Mouse (Mus musculus): Measurements from ENCODE around the gene Ripply3. TPM values are rescaled to one million over a fixed set of nuclear protein-coding genes. Genes with fewer than 3 reads are reported as not detected.

The Ripply3 gene
- polyA plus RNA-seq (2016; fragmentation: Nextera tagmentation; extraction: Ambion mirVana): 4.3 and 8.1 TPM in 2 replicates

DNA sequence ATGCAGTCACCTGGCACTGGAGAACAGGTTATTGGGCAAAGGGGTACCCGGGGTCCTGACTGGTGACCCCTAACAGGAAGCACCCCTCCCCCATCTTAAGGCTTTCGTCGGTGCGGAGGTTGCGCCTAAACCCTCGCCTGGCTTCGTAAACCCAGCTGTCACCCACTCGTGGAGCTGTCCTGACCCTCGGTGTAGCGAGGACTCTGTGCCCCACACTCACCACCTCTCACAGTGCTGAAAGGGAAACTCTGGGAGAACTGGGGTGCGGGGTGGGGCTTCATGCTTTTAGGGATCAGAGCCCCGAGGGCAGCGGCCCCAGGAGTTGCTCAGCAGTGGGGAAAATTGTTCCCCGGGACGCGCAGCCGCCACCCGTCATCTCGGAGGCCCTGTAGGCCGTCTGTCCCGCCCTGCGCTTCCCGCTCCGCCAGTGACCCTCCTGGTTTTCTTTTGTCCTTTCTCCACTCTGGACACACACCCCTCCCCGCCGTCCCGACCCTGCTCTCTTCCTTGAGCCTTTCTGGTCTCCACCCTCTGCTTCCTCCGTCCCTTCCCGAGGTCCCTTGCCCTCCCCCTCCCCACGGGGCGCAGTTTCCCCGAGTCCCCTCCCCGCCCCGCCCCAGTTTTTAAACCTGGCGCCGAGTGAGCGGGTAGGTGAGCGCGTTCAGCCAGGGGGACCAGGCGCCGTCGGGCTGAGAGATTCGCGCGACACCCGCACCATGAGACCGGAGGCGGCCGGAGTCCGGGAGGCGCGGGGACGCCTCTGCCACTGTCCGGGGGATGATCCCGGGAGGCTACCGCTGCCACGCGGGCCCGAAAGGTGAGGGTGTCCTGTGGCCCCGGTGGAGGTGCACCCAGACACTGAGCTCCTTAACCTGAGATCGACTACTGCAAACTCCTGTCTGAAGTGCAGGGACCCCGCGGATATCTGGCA, at the start of gene Ripply3:
TSS of gene Ripply3 (plus strand) at position 640 of the 931 bp plus-strand sequence.
- H3K27ac ChIP-seq: peak within 1 kb of the TSS; percentile 88
- H3K36me3 ChIP-seq: no peaks in the 10 kb centered on the region
- no peak for DNase-seq (ENCODE audit: low spot score)
- peaks cover 22% of the 10 kb centered on the region for H3K4me1 ChIP-seq
- peak within 1 kb of the TSS; percentile 78 for H3K4me3 ChIP-seq
- H3K27me3 ChIP-seq (ENCODE audit: insufficient read depth, poor library complexity, severe bottlenecking): peaks cover 47% of the 10 kb centered on the region
- no peaks in the 10 kb centered on the region for H3K9me3 ChIP-seq
- under 1% methylated on average over 62 of the region's 63 CpGs for WGBS

GRCm38 (mm10) chr16:94283972-94284371, 44.2 kb upstream of the Ripply3 start:
- Histone ChIP-seq H3K27ac (no peak overlapping the region), H3K27me3 (ENCODE audit: insufficient read depth, poor library complexity, severe bottlenecking) (no peaks in the 10 kb centered on the region), H3K36me3 (peaks cover 16% of the 10 kb centered on the region), H3K9me3 (no peaks in the 10 kb centered on the region), H3K4me1 (no peaks in the 10 kb centered on the region), H3K4me3 (no peak overlapping the region)
- DNase-seq (ENCODE audit: low spot score): no peak
- WGBS: 87% methylated on average over 3 of the region's 3 CpGs

- WGBS: 74% methylated on average over 9 of the region's 9 CpGs
- no peak for DNase-seq (ENCODE audit: low spot score)
- H3K36me3 ChIP-seq: 0 out of 2 replicates have a peak, but pooled peaks cover 6% of the 10 kb centered on the region
- no peaks in the 10 kb centered on the region for H3K9me3 ChIP-seq
- H3K27ac ChIP-seq: no peak overlapping the region
- peaks cover 13% of the 10 kb centered on the region; the same call in 1 of the 2 replicates for H3K4me1 ChIP-seq
- no peak overlapping the region for H3K4me3 ChIP-seq
- H3K27me3 ChIP-seq (ENCODE audit: insufficient read depth, poor library complexity, severe bottlenecking): no peaks in the 10 kb centered on the region
Measured at GRCm38 (mm10) chr16:94287826-94288225, 40.4 kb upstream of the Ripply3 start.

- Histone ChIP-seq H3K9me3 (no peaks in the 10 kb centered on the region), H3K36me3 (0 out of 2 replicates have a peak, but pooled peaks cover 5% of the 10 kb centered on the region), H3K4me3 (peak overlapping the region; percentile 98), H3K4me1 (peaks cover 13% of the 10 kb centered on the region; the same call in 1 of the 2 replicates), H3K27me3 (ENCODE audit: insufficient read depth, poor library complexity, severe bottlenecking) (no peaks in the 10 kb centered on the region), H3K27ac (peak overlapping the region; percentile 94)
- WGBS: 15% methylated on average over 39 of the region's 39 CpGs
- DNase-seq (ENCODE audit: low spot score): no peak
Measured at GRCm38 (mm10) chr16:94289138-94290072, 38.8 kb upstream of the Ripply3 start.

GRCm38 (mm10) chr16:94290073-94290999, 37.9 kb upstream of the Ripply3 start:
- Histone ChIP-seq H3K4me3 (peak overlapping the region; percentile 98), H3K9me3 (no peaks in the 10 kb centered on the region), H3K27me3 (ENCODE audit: insufficient read depth, poor library complexity, severe bottlenecking) (no peaks in the 10 kb centered on the region), H3K27ac (peak overlapping the region; percentile 94), H3K4me1 (peaks cover 13% of the 10 kb centered on the region; the same call in 1 of the 2 replicates), H3K36me3 (no peaks in the 10 kb centered on the region)
- DNase-seq (ENCODE audit: low spot score): peak; percentile 84
- 5% methylated on average over 52 of the region's 52 CpGs for WGBS

DNA sequence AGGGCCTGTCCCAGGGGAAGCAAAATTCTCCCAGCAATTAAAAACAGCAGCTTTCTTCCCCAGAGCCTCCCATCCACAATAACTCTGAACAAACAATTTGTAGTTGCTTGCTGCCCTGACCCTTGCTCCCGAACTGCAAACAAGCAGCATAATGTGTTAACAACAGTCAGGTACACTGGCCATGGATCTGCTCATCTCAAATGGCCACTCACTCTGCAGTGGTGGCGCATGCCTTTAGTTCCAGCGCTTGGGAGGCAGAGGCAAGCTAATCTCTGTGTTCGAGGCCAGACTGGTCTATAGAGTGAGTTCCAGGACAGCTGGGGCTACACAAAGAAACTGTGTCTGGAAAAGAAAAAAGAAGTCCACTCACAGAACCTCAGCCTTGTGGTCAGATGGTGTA, 37.1 kb upstream of the Ripply3 start:
- Histone ChIP-seq H3K27me3 (ENCODE audit: insufficient read depth, poor library complexity, severe bottlenecking) (no peaks in the 10 kb centered on the region), H3K27ac (no peak overlapping the region), H3K4me3 (no peak overlapping the region), H3K9me3 (no peaks in the 10 kb centered on the region), H3K4me1 (peaks cover 13% of the 10 kb centered on the region; the same call in 1 of the 2 replicates), H3K36me3 (no peaks in the 10 kb centered on the region)
- 76% methylated on average over 4 of the region's 4 CpGs for WGBS
- DNase-seq (ENCODE audit: low spot score): no peak

GRCm38 (mm10) chr16:94298081-94298480, 30.1 kb upstream of the Ripply3 start:
- Histone ChIP-seq H3K4me1 (peaks cover 15% of the 10 kb centered on the region), H3K4me3 (no peak overlapping the region), H3K27me3 (ENCODE audit: insufficient read depth, poor library complexity, severe bottlenecking) (peaks cover 11% of the 10 kb centered on the region), H3K27ac (no peak overlapping the region), H3K36me3 (no peaks in the 10 kb centered on the region), H3K9me3 (no peaks in the 10 kb centered on the region)
- WGBS: 84% methylated on average over 5 of the region's 5 CpGs
- no peak for DNase-seq (ENCODE audit: low spot score)

DNA sequence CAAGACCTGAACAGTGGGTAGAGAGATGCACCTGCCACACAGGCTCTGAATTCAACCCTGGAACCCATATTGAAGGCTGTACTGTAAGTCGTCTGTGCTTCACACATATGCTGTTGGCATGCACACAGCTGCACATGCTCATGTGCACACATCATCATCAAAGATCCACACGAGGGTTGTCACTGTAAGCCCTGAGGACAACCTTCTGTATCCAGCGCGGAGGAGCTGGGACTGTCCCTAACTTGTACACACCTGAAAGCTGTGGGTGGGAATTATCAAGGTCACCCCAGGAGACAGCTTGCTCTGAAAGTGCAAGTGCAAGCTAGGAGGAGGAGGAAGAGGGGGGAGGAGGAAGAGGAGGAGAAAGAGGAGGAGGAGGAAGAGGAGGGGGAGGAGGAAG, 29.0 kb upstream of the Ripply3 start:
- DNase-seq (ENCODE audit: low spot score): no peak
- Histone ChIP-seq H3K4me3 (no peak overlapping the region), H3K27me3 (ENCODE audit: insufficient read depth, poor library complexity, severe bottlenecking) (peaks cover 12% of the 10 kb centered on the region), H3K9me3 (no peaks in the 10 kb centered on the region), H3K27ac (no peak overlapping the region), H3K4me1 (peaks cover 21% of the 10 kb centered on the region), H3K36me3 (no peaks in the 10 kb centered on the region)
- WGBS: 59% methylated on average over 4 of the region's 4 CpGs

- H3K36me3 ChIP-seq: 0 out of 2 replicates have a peak, but pooled peaks cover 8% of the 10 kb centered on the region
- no peak for DNase-seq (ENCODE audit: low spot score)
- H3K4me3 ChIP-seq: no peak overlapping the region
- H3K27ac ChIP-seq: no peak overlapping the region
- 86% methylated on average over 4 of the region's 4 CpGs for WGBS
- peaks cover 21% of the 10 kb centered on the region for H3K4me1 ChIP-seq
- peaks cover 12% of the 10 kb centered on the region for H3K27me3 ChIP-seq (ENCODE audit: insufficient read depth, poor library complexity, severe bottlenecking)
- H3K9me3 ChIP-seq: peaks cover 3% of the 10 kb centered on the region; the same call in 1 of the 2 replicates
Measured at GRCm38 (mm10) chr16:94301194-94301593, 27.0 kb upstream of the Ripply3 start.

DNA sequence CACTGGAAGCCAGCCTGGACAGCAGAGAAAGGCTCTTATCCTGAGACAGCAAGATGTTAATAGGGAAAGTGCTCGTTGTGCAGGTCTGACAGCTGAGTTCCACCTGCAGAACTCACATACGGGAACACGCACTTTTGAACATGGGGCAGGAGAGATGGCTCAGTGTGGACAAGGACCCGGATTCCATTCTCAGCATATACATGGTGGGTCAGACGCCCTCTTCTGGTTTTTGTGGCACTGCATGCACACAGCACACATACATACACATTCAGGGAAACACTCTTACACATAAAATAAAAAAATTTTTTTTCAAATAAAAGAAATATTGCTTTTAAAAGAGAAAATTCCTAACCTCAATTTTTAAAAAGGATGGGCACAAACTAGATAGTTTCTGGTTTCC, 26.5 kb upstream of the Ripply3 start:
- 79% methylated on average over 5 of the region's 5 CpGs for WGBS
- Histone ChIP-seq H3K36me3 (0 out of 2 replicates have a peak, but pooled peaks cover 10% of the 10 kb centered on the region), H3K27ac (peak overlapping the region; percentile 92), H3K27me3 (ENCODE audit: insufficient read depth, poor library complexity, severe bottlenecking) (peaks cover 12% of the 10 kb centered on the region), H3K4me3 (peak overlapping the region; percentile 56), H3K9me3 (peaks cover 3% of the 10 kb centered on the region; the same call in 1 of the 2 replicates), H3K4me1 (peaks cover 21% of the 10 kb centered on the region)
- DNase-seq (ENCODE audit: low spot score): no peak

DNA sequence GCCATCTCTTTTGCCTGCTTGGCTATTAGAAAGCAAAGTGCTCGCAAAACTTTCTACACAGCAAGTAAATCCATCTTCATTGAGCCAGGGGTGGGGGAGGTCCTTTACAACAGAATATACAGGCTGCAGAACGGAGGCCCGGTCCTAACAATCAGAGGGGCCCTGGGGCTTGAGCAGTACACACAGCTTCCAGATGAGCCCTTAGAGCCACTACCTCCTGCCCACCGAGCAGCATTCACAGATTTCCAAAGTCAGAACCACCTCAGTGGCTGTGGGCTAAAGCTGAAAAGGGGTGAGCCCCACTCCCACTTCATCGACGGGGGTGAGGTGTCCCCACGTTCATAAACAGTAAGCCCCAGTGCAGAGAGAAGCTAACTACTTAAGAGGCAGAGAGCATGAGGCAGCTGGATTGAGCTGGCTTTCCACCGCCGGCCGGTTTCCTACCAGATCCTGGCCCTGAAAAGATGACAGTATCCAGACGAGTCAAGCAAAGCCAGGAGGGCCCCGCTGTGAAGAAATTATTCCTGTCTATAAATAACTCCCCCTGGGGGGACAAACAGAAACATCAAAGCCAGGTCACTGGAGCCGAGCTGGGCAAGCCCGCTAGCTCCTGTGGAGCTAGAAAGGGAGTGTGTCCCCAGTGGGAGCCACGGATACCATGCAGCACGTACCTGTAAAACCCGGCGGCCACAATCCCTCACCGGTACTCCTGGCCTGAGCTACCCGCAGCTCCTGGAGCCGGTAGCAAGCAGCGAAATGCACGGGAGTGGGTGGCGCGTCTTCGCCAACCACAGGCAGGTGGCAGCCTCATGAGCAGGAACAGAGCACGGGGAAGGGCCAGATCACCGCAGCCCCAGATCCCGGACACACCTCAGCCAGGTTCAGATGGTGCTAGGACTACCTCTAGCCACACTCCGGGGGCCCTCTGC, 25.7 kb upstream of the Ripply3 start:
- H3K27me3 ChIP-seq (ENCODE audit: insufficient read depth, poor library complexity, severe bottlenecking): peaks cover 12% of the 10 kb centered on the region
- 0 out of 2 replicates have a peak, but pooled peaks cover 10% of the 10 kb centered on the region for H3K36me3 ChIP-seq
- H3K4me1 ChIP-seq: peaks cover 21% of the 10 kb centered on the region
- H3K9me3 ChIP-seq: peaks cover 3% of the 10 kb centered on the region; the same call in 1 of the 2 replicates
- WGBS: 8% methylated on average over 30 of the region's 30 CpGs
- DNase-seq (ENCODE audit: low spot score): peak; percentile 81
- H3K27ac ChIP-seq: peak overlapping the region; percentile 92
- H3K4me3 ChIP-seq: peak overlapping the region; percentile 56

All from heart, embryonic 10.5 days (tissue).